Mouse (Mus musculus): Measurements from ENCODE around the gene Arhgap15.
A peak's percentile ranks its signal among the peaks of the same experiment; 100 is the strongest.

Arhgap15 gene

GRCm38 (mm10) chr2:43783759-43784735, 35.4 kb downstream of the Arhgap15 start:
- no peak for DNase-seq (ENCODE audit: low read depth, low spot score)

- DNase-seq (ENCODE audit: low read depth, low spot score), result no peak
These were observed 37.5 kb downstream of the Arhgap15 start for GRCm38 (mm10) chr2:43786101-43786500.

- peak; percentile 37 for DNase-seq (ENCODE audit: low read depth, low spot score)
These were observed 38.5 kb downstream of the Arhgap15 start for GRCm38 (mm10) chr2:43787141-43787540.

- DNase-seq (ENCODE audit: low read depth, low spot score), result no peak
These were observed 39.9 kb downstream of the Arhgap15 start for GRCm38 (mm10) chr2:43788484-43788883.

GRCm38 (mm10) chr2:43790049-43790693, 41.5 kb downstream of the Arhgap15 start:
- DNase-seq (ENCODE audit: low read depth, low spot score), result no peak

- no peak for DNase-seq (ENCODE audit: low read depth, low spot score)
These were observed 43.0 kb downstream of the Arhgap15 start for GRCm38 (mm10) chr2:43791575-43791974.

GRCm38 (mm10) chr2:43793105-43793504, 44.5 kb downstream of the Arhgap15 start:
- DNase-seq (ENCODE audit: low read depth, low spot score), result no peak

- DNase-seq (ENCODE audit: low read depth, low spot score), result no peak
These were observed 46.1 kb downstream of the Arhgap15 start for GRCm38 (mm10) chr2:43794700-43795099.

GRCm38 (mm10) chr2:43796448-43796847, 47.8 kb downstream of the Arhgap15 start:
- no peak for DNase-seq (ENCODE audit: low read depth, low spot score)

- DNase-seq (ENCODE audit: low read depth, low spot score), result no peak
These were observed 57.5 kb downstream of the Arhgap15 start for GRCm38 (mm10) chr2:43805960-43806744.

GRCm38 (mm10) chr2:43815896-43816787, 67.5 kb downstream of the Arhgap15 start:
- no peak for DNase-seq (ENCODE audit: low read depth, low spot score)

GRCm38 (mm10) chr2:43816788-43817581, 68.4 kb downstream of the Arhgap15 start:
- no peak for DNase-seq (ENCODE audit: low read depth, low spot score)

GRCm38 (mm10) chr2:43835931-43836330, 87.3 kb downstream of the Arhgap15 start:
- DNase-seq (ENCODE audit: low read depth, low spot score), result no peak

- no peak for DNase-seq (ENCODE audit: low read depth, low spot score)
These were observed 93.0 kb downstream of the Arhgap15 start for GRCm38 (mm10) chr2:43841644-43842043.

GRCm38 (mm10) chr2:43851195-43851594, 102.6 kb downstream of the Arhgap15 start:
- DNase-seq (ENCODE audit: low read depth, low spot score), result peak; percentile 31

GRCm38 (mm10) chr2:43862709-43863108, 114.1 kb downstream of the Arhgap15 start:
- DNase-seq (ENCODE audit: low read depth, low spot score), result no peak

- peak; percentile 63 for DNase-seq (ENCODE audit: low read depth, low spot score)
These were observed 153.9 kb downstream of the Arhgap15 start for GRCm38 (mm10) chr2:43902403-43902973.

GRCm38 (mm10) chr2:43907496-43907895, 158.9 kb downstream of the Arhgap15 start:
- no peak for DNase-seq (ENCODE audit: low read depth, low spot score)

GRCm38 (mm10) chr2:43914104-43914503, 165.5 kb downstream of the Arhgap15 start:
- DNase-seq (ENCODE audit: low read depth, low spot score), result no peak
